Mouse (Mus musculus): Measurements from ENCODE around the gene Fam3a. TPM values are rescaled to one million over a fixed set of nuclear protein-coding genes. Genes with fewer than 3 reads are reported as not detected.
A peak's percentile ranks its signal among the peaks of the same experiment; 100 is the strongest.

The Fam3a gene
- polyA plus RNA-seq, 1 experiment from 2014 or later, result 21.8 TPM

- H3K9ac ChIP-seq (ENCODE audit: low read depth, low read length), result no peak overlapping the region
- no peak overlapping the region for H3K4me3 ChIP-seq (ENCODE audit: low read depth, low read length)
- no peak overlapping the region for H3K4me2 ChIP-seq
- H3K27me3 ChIP-seq (ENCODE audit: control insufficient read depth, insufficient read depth, low read length), result no peaks in the 10 kb centered on the region
- no peaks in the 10 kb centered on the region for H3K4me1 ChIP-seq (ENCODE audit: control insufficient read depth, insufficient read depth, low read length)
- H3K36me3 ChIP-seq (ENCODE audit: control insufficient read depth, insufficient read depth, low read length), result no peaks in the 10 kb centered on the region
- no peak for ATAC-seq (replicated peaks; ENCODE audit: insufficient number of reproducible peaks, low FRiP score, low TSS enrichment)
- no peak overlapping the region for H3K27ac ChIP-seq (ENCODE audit: low read depth, low read length)
- no peaks in the 10 kb centered on the region for H3K9me3 ChIP-seq (replicated peaks; ENCODE audit: control insufficient read depth, low read length)
Measured at GRCm38 (mm10) chrX:74413377-74413776, 20.3 kb upstream of the Fam3a start.

- H3K9ac ChIP-seq (ENCODE audit: low read depth, low read length), result no peak overlapping the region
- H3K4me2 ChIP-seq, result no peak overlapping the region
- no peaks in the 10 kb centered on the region for H3K9me3 ChIP-seq (replicated peaks; ENCODE audit: control insufficient read depth, low read length)
- H3K27ac ChIP-seq (ENCODE audit: low read depth, low read length), result no peak overlapping the region
- no peak for ATAC-seq (replicated peaks; ENCODE audit: insufficient number of reproducible peaks, low FRiP score, low TSS enrichment)
- no peaks in the 10 kb centered on the region for H3K36me3 ChIP-seq (ENCODE audit: control insufficient read depth, insufficient read depth, low read length)
- H3K4me1 ChIP-seq (ENCODE audit: control insufficient read depth, insufficient read depth, low read length), result no peaks in the 10 kb centered on the region
- no peaks in the 10 kb centered on the region; the same call in 1 of the 2 replicates for H3K27me3 ChIP-seq (ENCODE audit: control insufficient read depth, insufficient read depth, low read length)
- no peak overlapping the region for H3K4me3 ChIP-seq (ENCODE audit: low read depth, low read length)
- WGBS (ENCODE audit: insufficient replicate concordance), result 42% methylated on average over 2 of the region's 2 CpGs
Measured at GRCm38 (mm10) chrX:74408340-74408739, 15.3 kb upstream of the Fam3a start.

GRCm38 (mm10) chrX:74400136-74400535 lies 7.1 kb upstream of the Fam3a start:
- no peak overlapping the region for H3K4me3 ChIP-seq (ENCODE audit: low read depth, low read length)
- H3K4me2 ChIP-seq, result no peak overlapping the region
- no peak overlapping the region for H3K27ac ChIP-seq (ENCODE audit: low read depth, low read length)
- no peak overlapping the region for H3K9ac ChIP-seq (ENCODE audit: low read depth, low read length)
- WGBS (ENCODE audit: insufficient replicate concordance), result 78% methylated on average over 3 of the region's 3 CpGs
- no peaks in the 10 kb centered on the region for H3K9me3 ChIP-seq (replicated peaks; ENCODE audit: control insufficient read depth, low read length)
- H3K36me3 ChIP-seq (ENCODE audit: control insufficient read depth, insufficient read depth, low read length), result no peaks in the 10 kb centered on the region
- no peak for ATAC-seq (replicated peaks; ENCODE audit: insufficient number of reproducible peaks, low FRiP score, low TSS enrichment)
- no peaks in the 10 kb centered on the region for H3K4me1 ChIP-seq (ENCODE audit: control insufficient read depth, insufficient read depth, low read length)
- H3K27me3 ChIP-seq (ENCODE audit: control insufficient read depth, insufficient read depth, low read length), result no peaks in the 10 kb centered on the region

- H3K27ac ChIP-seq (ENCODE audit: low read depth, low read length), result no peak overlapping the region
- 0 out of 2 replicates have a peak, but pooled peaks have one; percentile 45 for ATAC-seq (replicated peaks; ENCODE audit: insufficient number of reproducible peaks, low FRiP score, low TSS enrichment)
- no peak overlapping the region for H3K9ac ChIP-seq (ENCODE audit: low read depth, low read length)
- no peak overlapping the region for H3K4me2 ChIP-seq
- no peaks in the 10 kb centered on the region for H3K4me1 ChIP-seq (ENCODE audit: control insufficient read depth, insufficient read depth, low read length)
- no peak overlapping the region for H3K4me3 ChIP-seq (ENCODE audit: low read depth, low read length)
- H3K36me3 ChIP-seq (ENCODE audit: control insufficient read depth, insufficient read depth, low read length), result no peaks in the 10 kb centered on the region
- no peaks in the 10 kb centered on the region for H3K27me3 ChIP-seq (ENCODE audit: control insufficient read depth, insufficient read depth, low read length)
- H3K9me3 ChIP-seq (replicated peaks; ENCODE audit: control insufficient read depth, low read length), result no peaks in the 10 kb centered on the region
Measured at GRCm38 (mm10) chrX:74388153-74388552, 4.9 kb downstream of the Fam3a start.

GRCm38 (mm10) chrX:74384451-74384850 lies 8.6 kb downstream of the Fam3a start:
- no peaks in the 10 kb centered on the region for H3K36me3 ChIP-seq (ENCODE audit: control insufficient read depth, insufficient read depth, low read length)
- no peaks in the 10 kb centered on the region for H3K27me3 ChIP-seq (ENCODE audit: control insufficient read depth, insufficient read depth, low read length)
- H3K4me2 ChIP-seq, result no peak overlapping the region
- H3K4me1 ChIP-seq (ENCODE audit: control insufficient read depth, insufficient read depth, low read length), result no peaks in the 10 kb centered on the region
- H3K27ac ChIP-seq (ENCODE audit: low read depth, low read length), result no peak overlapping the region
- H3K9me3 ChIP-seq (replicated peaks; ENCODE audit: control insufficient read depth, low read length), result no peaks in the 10 kb centered on the region
- H3K9ac ChIP-seq (ENCODE audit: low read depth, low read length), result no peak overlapping the region
- H3K4me3 ChIP-seq (ENCODE audit: low read depth, low read length), result no peak overlapping the region
- 70% methylated on average over 2 of the region's 2 CpGs for WGBS (ENCODE audit: insufficient replicate concordance)
- ATAC-seq (replicated peaks; ENCODE audit: insufficient number of reproducible peaks, low FRiP score, low TSS enrichment), result no peak

- 13% methylated on average over 32 of the region's 32 CpGs for WGBS (ENCODE audit: insufficient replicate concordance)
- peak; percentile 86 for ATAC-seq (replicated peaks; ENCODE audit: insufficient number of reproducible peaks, low FRiP score, low TSS enrichment)
- no peak within 1 kb of the TSS for H3K27ac ChIP-seq (ENCODE audit: low read depth, low read length)
Measured at GRCm38 (mm10) chrX:74372888-74373549, 20.1 kb downstream of the Fam3a start, which contains the start of the genes Ubl4a and Slc10a3. Ubl4a (minus strand) TSS chrX:74373218. Slc10a3 (minus strand) TSS chrX:74373349.

GRCm38 (mm10) chrX:74368209-74368909 lies 24.7 kb downstream of the Fam3a start:
- Histone ChIP-seq H3K9ac (ENCODE audit: low read depth, low read length) (peak overlapping the region; percentile 87), H3K4me1 (ENCODE audit: control insufficient read depth, insufficient read depth, low read length) (no peaks in the 10 kb centered on the region; the same call in 1 of the 2 replicates), H3K4me2 (peak overlapping the region; percentile 68), H3K4me3 (ENCODE audit: low read depth, low read length) (peak overlapping the region; percentile 65), H3K36me3 (ENCODE audit: control insufficient read depth, insufficient read depth, low read length) (no peaks in the 10 kb centered on the region), H3K27ac (ENCODE audit: low read depth, low read length) (peak overlapping the region; percentile 62), H3K9me3 (replicated peaks; ENCODE audit: control insufficient read depth, low read length) (no peaks in the 10 kb centered on the region), H3K27me3 (ENCODE audit: control insufficient read depth, insufficient read depth, low read length) (no peaks in the 10 kb centered on the region)
- peak; percentile 58; the same call in 1 of the 2 replicates for ATAC-seq (replicated peaks; ENCODE audit: insufficient number of reproducible peaks, low FRiP score, low TSS enrichment)
- 18% methylated on average over 48 of the region's 49 CpGs for WGBS (ENCODE audit: insufficient replicate concordance)

More at GRCm38 (mm10) chrX:74372888-74373549, 20.1 kb downstream of the Fam3a start, which contains the start of the genes Ubl4a and Slc10a3:
- peak within 1 kb of the TSS; percentile 70 for H3K4me2 ChIP-seq
- H3K9ac ChIP-seq (ENCODE audit: low read depth, low read length), result peak within 1 kb of the TSS; percentile 60
- no peaks in the 10 kb centered on the region for H3K36me3 ChIP-seq (ENCODE audit: control insufficient read depth, insufficient read depth, low read length)
- H3K4me1 ChIP-seq (ENCODE audit: control insufficient read depth, insufficient read depth, low read length), result no peaks in the 10 kb centered on the region
- H3K9me3 ChIP-seq (replicated peaks; ENCODE audit: control insufficient read depth, low read length), result no peaks in the 10 kb centered on the region
- H3K4me3 ChIP-seq (ENCODE audit: low read depth, low read length), result peak within 1 kb of the TSS; percentile 50
- H3K27me3 ChIP-seq (ENCODE audit: control insufficient read depth, insufficient read depth, low read length), result no peaks in the 10 kb centered on the region

GRCm38 (mm10) chrX:74367512-74367911 lies 25.6 kb downstream of the Fam3a start:
- Histone ChIP-seq H3K4me1 (ENCODE audit: control insufficient read depth, insufficient read depth, low read length) (no peaks in the 10 kb centered on the region; the same call in 1 of the 2 replicates), H3K27me3 (ENCODE audit: control insufficient read depth, insufficient read depth, low read length) (no peaks in the 10 kb centered on the region), H3K9ac (ENCODE audit: low read depth, low read length) (peak overlapping the region; percentile 87), H3K9me3 (replicated peaks; ENCODE audit: control insufficient read depth, low read length) (no peaks in the 10 kb centered on the region), H3K27ac (ENCODE audit: low read depth, low read length) (no peak overlapping the region), H3K36me3 (ENCODE audit: control insufficient read depth, insufficient read depth, low read length) (no peaks in the 10 kb centered on the region), H3K4me2 (peak overlapping the region; percentile 68), H3K4me3 (ENCODE audit: low read depth, low read length) (peak overlapping the region; percentile 65)
- WGBS (ENCODE audit: insufficient replicate concordance), result 63% methylated on average over 10 of the region's 10 CpGs
- no peak for ATAC-seq (replicated peaks; ENCODE audit: insufficient number of reproducible peaks, low FRiP score, low TSS enrichment)
